Mouse (Mus musculus): ENCODE results near the gene Nr1i2. TPM values are rescaled to one million over a fixed set of nuclear protein-coding genes. Genes with fewer than 3 reads are reported as not detected.
A peak's percentile ranks its signal among the peaks of the same experiment; 100 is the strongest.
"Not testable (repeated sequence)": the region's sequence is repeated elsewhere in the genome, so short reads cannot be mapped to it uniquely, and the experiment has no call there.

The Nr1i2 gene
- polyA plus RNA-seq (2015; fragmentation: Nextera tagmentation; extraction: Ambion mirVana): 0.10 TPM in 1 of 2 replicates, not detected in the other

DNA sequence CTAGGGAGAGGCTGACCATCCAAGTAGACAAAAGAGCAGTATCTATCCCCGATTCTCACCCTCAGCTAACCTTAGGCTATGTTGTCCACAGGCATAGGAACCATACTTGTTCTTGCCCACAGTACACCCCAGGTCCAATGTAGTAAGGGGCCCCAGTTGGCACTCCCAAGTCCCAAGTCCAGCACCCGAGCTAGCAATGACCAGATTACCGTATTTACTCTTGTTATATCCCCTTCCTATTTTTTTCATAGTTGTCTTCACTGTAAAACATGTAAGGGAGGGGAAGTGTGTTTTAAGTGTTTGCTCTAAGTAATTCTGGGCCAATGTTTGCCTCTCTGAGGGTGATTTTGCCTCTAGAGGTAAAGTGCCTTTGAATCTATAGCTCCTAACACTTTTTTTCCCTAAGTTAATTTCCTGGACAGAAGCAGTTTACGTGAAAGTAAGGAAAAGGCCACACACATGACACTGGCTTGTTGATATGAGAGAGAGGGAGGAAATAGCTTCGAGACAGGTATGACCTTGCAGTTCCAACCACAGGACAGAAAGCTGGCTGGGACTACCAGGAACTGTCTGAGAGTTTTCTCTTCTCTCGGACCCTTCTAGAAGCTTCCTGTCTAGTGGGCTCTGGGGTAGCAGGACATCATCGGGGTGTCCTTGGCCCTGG lies at the start of gene Nr1i2:
Gene Nr1i2 (minus strand): TSS at position 140 of the 664 bp plus-strand sequence.
- Histone ChIP-seq H3K4me2 (no peak within 1 kb of the TSS), H3K27ac (no peak within 1 kb of the TSS), H3K36me3 (no peaks in the 10 kb centered on the region), H3K27me3 (no peaks in the 10 kb centered on the region), H3K4me3 (no peak within 1 kb of the TSS), H3K4me1 (no peaks in the 10 kb centered on the region), H3K9ac (no peak within 1 kb of the TSS), H3K9me3 (no peaks in the 10 kb centered on the region)
- 60% methylated on average over 7 of the region's 7 CpGs for whole genome bisulfite sequencing
- no peak for ATAC-seq (ENCODE audit: insufficient number of reproducible peaks, insufficient read depth, low FRiP score, low TSS enrichment, low read depth)

DNA sequence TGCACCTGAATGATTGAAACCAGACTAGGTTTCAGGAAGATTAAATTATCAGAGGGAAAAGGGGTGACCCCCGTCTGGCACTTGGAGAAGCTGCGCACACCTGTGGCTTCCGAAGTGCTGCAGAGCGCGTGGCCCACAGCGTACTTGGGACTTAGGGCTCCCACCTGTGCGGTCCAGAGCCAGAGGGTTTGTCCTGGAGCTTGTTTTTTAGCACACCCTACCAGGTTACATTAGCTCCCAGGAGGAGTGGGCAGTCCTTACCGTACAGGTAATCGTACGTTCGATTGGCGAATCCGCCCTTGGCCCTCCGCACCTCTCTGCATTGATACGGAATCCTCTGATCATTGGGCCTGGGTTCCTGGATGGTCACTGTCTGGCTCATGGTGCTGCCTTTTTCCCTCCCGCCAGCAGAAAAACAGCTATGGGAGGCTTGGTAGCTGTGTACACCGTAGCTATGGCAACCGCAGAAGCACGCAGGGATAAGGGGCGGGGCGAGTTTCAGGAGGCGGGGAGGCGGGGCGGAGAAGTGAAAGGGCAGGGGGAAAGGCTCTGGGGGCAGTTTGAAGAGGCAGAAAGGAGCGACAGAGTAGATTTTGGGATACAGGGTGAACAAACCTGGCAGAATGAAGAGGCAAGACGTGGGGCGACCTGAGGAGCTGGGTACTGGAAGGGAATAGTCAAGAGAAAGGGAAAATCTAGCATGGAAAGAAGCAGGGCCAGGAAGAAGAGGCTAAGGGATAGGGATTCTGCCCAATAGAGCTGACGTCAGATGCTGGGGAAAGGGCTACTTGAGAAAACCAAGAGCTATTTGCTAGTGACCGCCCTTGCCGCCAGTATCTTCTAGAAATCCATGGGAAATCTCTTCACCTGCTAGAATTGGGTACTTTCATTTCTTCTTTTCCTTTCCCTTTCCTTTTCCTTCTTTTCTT lies 47.0 kb upstream of the Nr1i2 start, which contains the start of gene Maats1:
Gene Maats1 (minus strand): TSS at position 748 of the 929 bp plus-strand sequence.
- peak within 1 kb of the TSS; percentile 75 for H3K4me2 ChIP-seq
- H3K9me3 ChIP-seq: no peaks in the 10 kb centered on the region
- no peaks in the 10 kb centered on the region for H3K27me3 ChIP-seq
- WGBS: 8% methylated on average over 30 of the region's 30 CpGs
- H3K9ac ChIP-seq: peak within 1 kb of the TSS; percentile 64
- no peaks in the 10 kb centered on the region for H3K36me3 ChIP-seq
- H3K4me3 ChIP-seq: peak within 1 kb of the TSS; percentile 43
- no peak within 1 kb of the TSS for H3K27ac ChIP-seq
- 0 out of 2 replicates have a peak, but pooled peaks have one; percentile 79 for ATAC-seq (ENCODE audit: insufficient number of reproducible peaks, insufficient read depth, low FRiP score, low TSS enrichment, low read depth)
- peaks cover 8% of the 10 kb centered on the region for H3K4me1 ChIP-seq

DNA sequence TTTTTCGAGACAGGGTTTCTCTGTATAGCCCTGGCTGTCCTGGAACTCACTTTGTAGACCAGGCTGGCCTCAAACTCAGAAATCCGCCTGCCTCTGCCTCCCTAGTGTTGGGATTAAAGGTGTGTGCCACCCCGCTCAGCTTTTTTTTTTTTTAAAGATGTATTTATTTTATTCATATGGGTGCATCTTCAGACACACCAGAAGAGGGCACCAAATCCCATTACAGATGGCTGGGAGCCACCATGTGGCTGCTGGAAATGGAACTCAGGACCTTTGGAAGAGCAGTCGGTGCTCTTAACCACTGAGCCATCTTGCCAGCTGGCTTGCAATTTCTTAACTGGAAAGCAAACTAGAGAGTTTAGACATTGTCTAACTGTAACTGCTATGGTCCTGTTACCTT lies 43.5 kb upstream of the Nr1i2 start:
- 77% methylated on average over 4 of the region's 4 CpGs for WGBS

GRCm38 (mm10) chr16:38334431-38334830 lies 39.8 kb upstream of the Nr1i2 start:
- no peaks in the 10 kb centered on the region for H3K4me1 ChIP-seq
- no peak overlapping the region for H3K4me3 ChIP-seq
- H3K27ac ChIP-seq: no peak overlapping the region
- H3K36me3 ChIP-seq: no peaks in the 10 kb centered on the region
- WGBS: 38% methylated on average over 6 of the region's 6 CpGs
- H3K4me2 ChIP-seq: no peak overlapping the region
- no peaks in the 10 kb centered on the region for H3K9me3 ChIP-seq
- ATAC-seq (ENCODE audit: insufficient number of reproducible peaks, insufficient read depth, low FRiP score, low TSS enrichment, low read depth): no peak
- no peaks in the 10 kb centered on the region for H3K27me3 ChIP-seq
- no peak overlapping the region for H3K9ac ChIP-seq

More for the DNA sequence above, 43.5 kb upstream of the Nr1i2 start:
- ATAC-seq (ENCODE audit: insufficient number of reproducible peaks, insufficient read depth, low FRiP score, low TSS enrichment, low read depth); H3K36me3 ChIP-seq; H3K4me3 ChIP-seq; H3K27ac ChIP-seq; H3K4me1 ChIP-seq; H3K9me3 ChIP-seq; H3K27me3 ChIP-seq; H3K4me2 ChIP-seq; H3K9ac ChIP-seq: not testable (repeated sequence)

DNA sequence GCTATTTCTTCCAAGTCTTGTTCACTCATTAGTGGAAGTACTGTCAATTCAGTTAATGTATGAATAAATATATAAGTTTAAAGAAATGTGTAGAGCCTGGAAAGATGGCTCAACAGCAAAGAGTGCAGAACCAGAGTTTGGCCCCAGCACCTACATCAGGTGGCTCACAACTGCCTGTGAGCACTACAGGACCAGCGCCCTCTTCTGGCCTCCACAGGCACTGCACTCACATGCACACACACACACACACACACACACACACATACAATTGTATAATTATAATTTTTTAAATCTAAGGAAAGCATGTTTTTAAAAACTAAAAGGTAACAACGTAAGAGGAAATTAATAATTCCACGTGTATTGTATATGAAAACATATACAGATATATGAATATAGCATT lies 34.7 kb upstream of the Nr1i2 start:
- no peaks in the 10 kb centered on the region for H3K27me3 ChIP-seq
- H3K4me3 ChIP-seq: no peak overlapping the region
- 84% methylated on average over 3 of the region's 3 CpGs for WGBS
- 0 out of 2 replicates have a peak, but pooled peaks cover 2% of the 10 kb centered on the region for H3K9me3 ChIP-seq
- ATAC-seq (ENCODE audit: insufficient number of reproducible peaks, insufficient read depth, low FRiP score, low TSS enrichment, low read depth): no peak
- no peaks in the 10 kb centered on the region for H3K4me1 ChIP-seq
- no peaks in the 10 kb centered on the region for H3K36me3 ChIP-seq
- H3K27ac ChIP-seq: no peak overlapping the region
- no peak overlapping the region for H3K4me2 ChIP-seq
- H3K9ac ChIP-seq: no peak overlapping the region

GRCm38 (mm10) chr16:38326778-38327397 lies 32.3 kb upstream of the Nr1i2 start:
- 83% methylated on average over 11 of the region's 11 CpGs for WGBS
- no peaks in the 10 kb centered on the region for H3K27me3 ChIP-seq
- H3K4me1 ChIP-seq: no peaks in the 10 kb centered on the region
- no peak overlapping the region for H3K4me2 ChIP-seq
- H3K9ac ChIP-seq: no peak overlapping the region
- no peak for ATAC-seq (ENCODE audit: insufficient number of reproducible peaks, insufficient read depth, low FRiP score, low TSS enrichment, low read depth)
- H3K36me3 ChIP-seq: no peaks in the 10 kb centered on the region
- H3K27ac ChIP-seq: no peak overlapping the region
- H3K9me3 ChIP-seq: 0 out of 2 replicates have a peak, but pooled peaks cover 2% of the 10 kb centered on the region
- no peak overlapping the region for H3K4me3 ChIP-seq

- Histone ChIP-seq H3K27me3 (no peaks in the 10 kb centered on the region), H3K27ac (no peak overlapping the region), H3K4me2 (no peak overlapping the region), H3K4me3 (no peak overlapping the region), H3K36me3 (no peaks in the 10 kb centered on the region), H3K9ac (no peak overlapping the region), H3K9me3 (0 out of 2 replicates have a peak, but pooled peaks cover 1% of the 10 kb centered on the region), H3K4me1 (no peaks in the 10 kb centered on the region)
- no peak for ATAC-seq (ENCODE audit: insufficient number of reproducible peaks, insufficient read depth, low FRiP score, low TSS enrichment, low read depth)
- 88% methylated on average over 15 of the region's 15 CpGs for WGBS
Observed at GRCm38 (mm10) chr16:38324311-38324710, 29.7 kb upstream of the Nr1i2 start.

- no peaks in the 10 kb centered on the region for H3K4me1 ChIP-seq
- no peak for ATAC-seq (ENCODE audit: insufficient number of reproducible peaks, insufficient read depth, low FRiP score, low TSS enrichment, low read depth)
- no peaks in the 10 kb centered on the region for H3K9me3 ChIP-seq
- no peak overlapping the region for H3K27ac ChIP-seq
- peak overlapping the region; percentile 21 for H3K4me3 ChIP-seq
- peak overlapping the region; percentile 51 for H3K4me2 ChIP-seq
- WGBS: 27% methylated on average over 15 of the region's 17 CpGs
- H3K36me3 ChIP-seq: no peaks in the 10 kb centered on the region
- no peak overlapping the region for H3K9ac ChIP-seq
- H3K27me3 ChIP-seq: no peaks in the 10 kb centered on the region
Observed at GRCm38 (mm10) chr16:38321452-38321935, 26.9 kb upstream of the Nr1i2 start.

- no peak for ATAC-seq (ENCODE audit: insufficient number of reproducible peaks, insufficient read depth, low FRiP score, low TSS enrichment, low read depth)
- no peak overlapping the region for H3K4me2 ChIP-seq
- no peak overlapping the region for H3K27ac ChIP-seq
- no peak overlapping the region for H3K4me3 ChIP-seq
- H3K9ac ChIP-seq: no peak overlapping the region
- H3K27me3 ChIP-seq: no peaks in the 10 kb centered on the region
- H3K4me1 ChIP-seq: no peaks in the 10 kb centered on the region
- H3K36me3 ChIP-seq: no peaks in the 10 kb centered on the region
- no peaks in the 10 kb centered on the region for H3K9me3 ChIP-seq
- WGBS: 90% methylated on average over 4 of the region's 4 CpGs
Observed at GRCm38 (mm10) chr16:38319087-38319486, 24.5 kb upstream of the Nr1i2 start.

DNA sequence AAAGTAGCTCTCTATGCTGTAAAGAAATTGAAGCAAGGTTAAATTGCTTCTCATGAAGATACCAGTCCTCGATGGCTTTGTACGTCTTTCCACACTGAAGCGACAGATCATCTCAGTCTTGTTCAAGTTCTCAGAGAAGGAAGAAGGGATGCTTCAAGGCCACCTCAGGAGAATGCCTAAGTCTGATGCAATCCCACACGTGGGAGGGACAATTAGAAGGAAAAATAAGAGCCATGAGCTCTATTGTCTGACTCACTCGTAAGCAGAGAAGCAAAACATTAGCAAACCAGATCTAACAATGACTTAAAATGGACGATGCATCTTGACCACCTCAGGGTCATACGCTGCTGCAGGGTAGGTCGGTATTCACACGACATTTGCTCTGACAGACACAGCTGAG lies 23.9 kb upstream of the Nr1i2 start:
- Histone ChIP-seq H3K27me3 (no peaks in the 10 kb centered on the region), H3K36me3 (no peaks in the 10 kb centered on the region), H3K4me2 (no peak overlapping the region), H3K9me3 (no peaks in the 10 kb centered on the region), H3K9ac (no peak overlapping the region), H3K4me3 (no peak overlapping the region), H3K27ac (no peak overlapping the region), H3K4me1 (no peaks in the 10 kb centered on the region)
- ATAC-seq (ENCODE audit: insufficient number of reproducible peaks, insufficient read depth, low FRiP score, low TSS enrichment, low read depth): no peak
- 73% methylated on average over 9 of the region's 9 CpGs for WGBS

- Histone ChIP-seq H3K27ac (no peak overlapping the region), H3K36me3 (no peaks in the 10 kb centered on the region), H3K9me3 (no peaks in the 10 kb centered on the region), H3K9ac (no peak overlapping the region), H3K4me2 (no peak overlapping the region), H3K27me3 (no peaks in the 10 kb centered on the region), H3K4me1 (peaks cover 20% of the 10 kb centered on the region), H3K4me3 (no peak overlapping the region)
- 85% methylated on average over 11 of the region's 11 CpGs for WGBS
- ATAC-seq (ENCODE audit: insufficient number of reproducible peaks, insufficient read depth, low FRiP score, low TSS enrichment, low read depth): no peak
Observed at GRCm38 (mm10) chr16:38308195-38308594, 13.6 kb upstream of the Nr1i2 start.

Data from embryonic facial prominence, embryonic 13.5 days (tissue).